In the genomic region with DNA sequence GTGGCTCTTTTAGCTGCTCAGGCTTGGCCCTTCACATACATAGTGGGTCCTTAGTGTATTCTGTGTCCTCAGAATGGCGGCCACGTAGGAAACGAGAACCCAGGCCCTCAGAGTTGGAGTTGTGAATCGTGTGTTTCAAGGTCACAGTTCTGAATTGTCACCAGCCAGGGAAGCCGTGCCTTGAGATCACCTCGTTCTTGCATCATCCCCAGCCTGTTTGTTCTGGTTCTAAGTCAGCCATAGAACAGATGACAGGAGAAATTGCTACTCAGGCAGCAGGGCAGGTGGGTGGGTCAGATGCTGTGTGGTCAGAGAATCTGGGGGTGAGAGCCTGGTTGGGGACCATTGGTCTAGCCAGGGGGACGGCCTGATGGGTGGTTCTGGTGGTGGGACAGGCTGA, we compare ENCODE assay signal across 9 mouse cellular contexts.
DNase-seq lines count a peak whose midpoint lies in the region; ATAC-seq and TF ChIP-seq lines count a peak whose summit lies in the region.
"Had no signal": no experiment of that assay in that cellular context is flagged by ENCODE, and none has a peak within 500 bp of the region (broad histone marks: within the 10 kb centered on the region; RNA-seq: fewer than 3 reads in every experiment).

No protein-coding gene starts in this region.

- H3K9ac ChIP-seq in forebrain, embryonic 11.5 days (ENCODE audit: low read length) = no peak overlapping the region
- peak overlapping the region; percentile 55 for H3K9ac ChIP-seq in liver, embryonic 12.5 days

- H3K27ac ChIP-seq in layer of hippocampus, adult 2 months = peak overlapping the region; percentile 91
- peak overlapping the region; percentile 88 for H3K27ac ChIP-seq in brown adipose tissue, adult 24 weeks (replicated peaks; ENCODE audit: low read depth, low read length)
- H3K27ac ChIP-seq in forebrain, embryonic 11.5 days (ENCODE audit: low read depth, low read length) = peak overlapping the region; percentile 20; the same call in 1 of the 2 replicates
- H3K27ac ChIP-seq in liver, embryonic 12.5 days = peak overlapping the region; percentile 100
- H3K27ac ChIP-seq: macrophage had no signal

- H3K4me3 ChIP-seq in layer of hippocampus, adult 2 months = no peak overlapping the region
- no peak overlapping the region for H3K4me3 ChIP-seq in brown adipose tissue, adult 24 weeks (ENCODE audit: insufficient read depth, low read depth, low read length)
- H3K4me3 ChIP-seq in forebrain, embryonic 11.5 days (ENCODE audit: low read depth, low read length) = no peak overlapping the region
- no peak overlapping the region for H3K4me3 ChIP-seq in liver, embryonic 12.5 days

- no peaks in the 10 kb centered on the region for H3K36me3 ChIP-seq in forebrain, embryonic 11.5 days (ENCODE audit: control insufficient read depth, insufficient read depth, low read length)
- H3K36me3 ChIP-seq in liver, embryonic 12.5 days = peaks cover 7% of the 10 kb centered on the region; the same call in 1 of the 2 replicates

- no peak for DNase-seq in layer of hippocampus, adult 2 months (ENCODE audit: low spot score in 2 of 2)
- DNase-seq in layer of hippocampus, postnatal 25 days (ENCODE audit: extremely low spot score in 1 of 2, low spot score in 1 of 2) = no peak
- DNase-seq in forebrain, embryonic 11.5 days (ENCODE audit: low spot score) = no peak
- DNase-seq in right cerebral cortex, postnatal 4 days = no peak
- DNase-seq in kidney, postnatal 4 days = no peak
- DNase-seq in natural killer cell, adult 2 months (ENCODE audit: low spot score in 2 of 2) = no peak

- 85% methylated on average over 7 of the region's 7 CpGs for WGBS in forebrain, embryonic 11.5 days
- WGBS in liver, embryonic 12.5 days (ENCODE audit: insufficient replicate concordance) = 74% methylated on average over 7 of the region's 7 CpGs

- H3K4me1 ChIP-seq in brown adipose tissue, adult 24 weeks (ENCODE audit: control insufficient read depth, insufficient read depth, insufficient read length, low read length) = peaks cover 21% of the 10 kb centered on the region
- H3K4me1 ChIP-seq in forebrain, embryonic 11.5 days (replicated peaks; ENCODE audit: control insufficient read depth, insufficient read depth, low read length) = peaks cover 41% of the 10 kb centered on the region
- H3K4me1 ChIP-seq in liver, embryonic 12.5 days = peaks cover 84% of the 10 kb centered on the region

- ATAC-seq in forebrain, embryonic 11.5 days (replicated peaks; ENCODE audit: low FRiP score) = no peak
- ATAC-seq in liver, embryonic 12.5 days = no peak

- no peaks in the 10 kb centered on the region for H3K27me3 ChIP-seq in forebrain, embryonic 11.5 days (ENCODE audit: control insufficient read depth, insufficient read depth, low read length)
- H3K27me3 ChIP-seq in liver, embryonic 12.5 days (replicated peaks) = no peaks in the 10 kb centered on the region

- H3K9me3 ChIP-seq in forebrain, embryonic 11.5 days (ENCODE audit: control insufficient read depth, low read length) = no peaks in the 10 kb centered on the region
- no peaks in the 10 kb centered on the region for H3K9me3 ChIP-seq in liver, embryonic 12.5 days (replicated peaks)

- TF ChIP-seq CTCF in layer of hippocampus, adult 2 months (conservative IDR thresholded peaks at IDR 0.05) = no peak

- no peak overlapping the region for H3K4me2 ChIP-seq in forebrain, embryonic 11.5 days (ENCODE audit: low read depth, low read length, severe bottlenecking)
- peak overlapping the region; percentile 86 for H3K4me2 ChIP-seq in liver, embryonic 12.5 days

Comparison
In these comparisons a context has a peak if more than half of its experiments do, and no peak if none do; other contexts are left out.
1. H3K27ac ChIP-seq: peak in every context shown above with its lines; median percentile 100 in liver, embryonic 12.5 days; 91 in layer of hippocampus, adult 2 months; 88 in brown adipose tissue, adult 24 weeks; 20 in forebrain, embryonic 11.5 days.